Mouse (Mus musculus) lung, adult 2 months (tissue): Measurements from ENCODE around the gene Mnt. TPM values are rescaled to one million over a fixed set of nuclear protein-coding genes. Genes with fewer than 3 reads are reported as not detected.

Experiments used
- DNase-seq: peaks from one replicate; pipeline ENCODE4 v3.0.0; 2022
- H3K4me1 ChIP-seq: fragments of 200-500 bp; 2 replicates; pipeline ENCODE4 v1.6.1; 2011; ENCODE audit warnings: low read length; ENCODE audit not compliant: control insufficient read depth, insufficient read depth
- H3K4me3 ChIP-seq: fragments of 200-500 bp; replicated peaks from 2 replicates; pipeline ENCODE3; 2011; ENCODE audit warnings: low read depth, mild to moderate bottlenecking, control low read depth, low read length; ENCODE audit errors: extremely low read depth
- CTCF ChIP-seq: fragments of 200-500 bp; IDR thresholded peaks from 2 replicates; pipeline ENCODE4 v1.5.1; 2011; ENCODE audit warnings: mild to moderate bottlenecking, low read length, control low read depth; ENCODE audit not compliant: insufficient read depth
- POLR2A ChIP-seq: fragments of 200-500 bp; IDR thresholded peaks from 2 replicates; pipeline ENCODE4 v1.6.1; 2011; ENCODE audit warnings: low read depth, mild to moderate bottlenecking, control low read depth, low read length, borderline replicate concordance; ENCODE audit errors: extremely low read depth
- WGBS: fragments of 180-500 bp; shearing (Covaris S2); methylation state at CpG from one replicate; pipeline ENCODE4 v1.1.7; 2018; 5-methylcytosine and 5-hydroxymethylcytosine counted together
- polyA plus RNA-seq: library from polyadenylated mRNA; depleted of rRNA; stranded (reverse); fragments of >200 nt; gene quantifications from 2 replicates; pipeline ENCODE4 v1.2.3, GENCODE M21; 2012; rRNA removed

Mnt gene
- polyA plus RNA-seq, 1 experiment, result 22.2 TPM

- no peak for TF ChIP-seq POLR2A
- no peak for TF ChIP-seq CTCF
- WGBS, result 94% methylated on average over 10 of the region's 10 CpGs
- no peak for DNase-seq
- Histone ChIP-seq H3K4me1 (no peaks in the 10 kb centered on the region), H3K4me3 (no peak overlapping the region)
Measured at GRCm38 (mm10) chr11:74883098-74883497, 52.4 kb downstream of the Mnt start.

GRCm38 (mm10) chr11:74894619-74895018 lies 63.9 kb downstream of the Mnt start:
- peaks cover 3% of the 10 kb centered on the region; the same call in 1 of the 2 replicates for H3K4me1 ChIP-seq
- TF ChIP-seq POLR2A, result no peak
- no peak for TF ChIP-seq CTCF
- WGBS, result 66% methylated on average over 4 of the region's 4 CpGs
- no peak for DNase-seq
- H3K4me3 ChIP-seq, result no peak overlapping the region

Other genes starting within 250 kb of the Mnt start
- gene Rap1gap2, start 220.0 kb upstream of the Mnt start, polyA plus RNA-seq, result 7.0 and 8.9 TPM in 2 replicates
- gene Ccdc92b, start 211.3 kb upstream of the Mnt start, polyA plus RNA-seq, result 0.51 TPM in 2 replicates
- gene Cluh, start 181.4 kb upstream of the Mnt start, polyA plus RNA-seq, result 28.9 and 36.2 TPM in 2 replicates
- 15.3 and 28.8 TPM in 2 replicates for gene Pafah1b1, start 106.2 kb upstream of the Mnt start, polyA plus RNA-seq
- 2.5 and 2.6 TPM in 2 replicates for gene Mettl16, start 60.1 kb upstream of the Mnt start, polyA plus RNA-seq
- gene Sgsm2, start 66.1 kb downstream of the Mnt start, polyA plus RNA-seq, result 19.3 and 22.1 TPM in 2 replicates
- 7.1 and 7.5 TPM in 2 replicates for gene Tsr1, start 67.2 kb downstream of the Mnt start, polyA plus RNA-seq
- 35.8 and 40.8 TPM in 2 replicates for gene Smg6, start 94.9 kb downstream of the Mnt start, polyA plus RNA-seq
- 5.0 and 11.4 TPM in 2 replicates for gene Srr, start 95.0 kb downstream of the Mnt start, polyA plus RNA-seq